Mouse (Mus musculus): ENCODE measurements around the gene Gm21988.

Gm21988 gene

DNA sequence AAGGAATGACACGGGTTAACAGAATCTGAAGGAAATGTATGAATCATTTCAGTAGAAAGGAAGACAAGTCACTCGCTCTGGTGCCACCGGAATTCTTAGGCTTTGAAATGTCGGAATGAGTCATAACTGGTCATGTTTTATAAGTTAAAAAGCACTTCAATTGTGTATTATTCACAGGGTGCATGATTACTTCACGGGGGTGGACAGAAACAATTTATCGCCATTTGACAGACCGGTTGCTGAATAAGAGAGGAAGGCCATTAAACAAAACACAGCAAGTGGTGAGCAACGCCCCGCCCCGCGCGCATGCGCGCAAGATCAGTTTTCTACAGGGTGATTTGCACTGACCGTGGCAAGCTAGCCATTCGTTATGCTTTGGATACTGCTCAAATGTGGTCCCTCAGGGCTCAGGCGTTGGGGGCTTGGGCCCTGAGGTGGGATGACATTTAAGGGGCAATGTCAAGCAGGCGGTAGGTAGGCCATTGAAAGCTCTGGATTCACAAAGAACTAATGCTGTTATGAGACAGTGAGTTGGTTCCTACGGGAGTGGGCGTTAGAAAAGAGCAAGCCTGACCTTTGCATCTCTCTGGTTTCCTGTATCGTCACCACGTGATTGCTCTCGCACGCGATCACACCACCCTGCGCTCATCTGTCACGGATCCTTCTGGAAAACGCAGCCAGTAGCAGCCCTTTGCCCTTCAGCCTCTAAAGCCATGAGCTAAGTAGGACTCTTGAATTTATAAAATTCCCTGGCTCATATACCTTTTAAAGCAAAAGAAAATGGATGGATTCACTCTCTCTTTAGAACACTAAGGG, 50.1 kb downstream of the Gm21988 start:
- no peak for DNase-seq (ENCODE audit: low read depth in 2 of 2, low spot score in 2 of 2)
